Mouse (Mus musculus) liver, embryonic 11.5 days (tissue): ENCODE data around the gene LTO1. TPM values are rescaled to one million over a fixed set of nuclear protein-coding genes. Genes with fewer than 3 reads are reported as not detected.

Experiments
- ATAC-seq: fragments of 200-750 bp; cut with Nextera tagmentation; replicated peaks from 2 replicates; pipeline ENCODE4 v1.8.0; 2017; ENCODE audit warnings: moderate number of reproducible peaks, mild to moderate bottlenecking, moderate TSS enrichment, moderate library complexity; ENCODE audit not compliant: low FRiP score
- DNase-seq: peaks from one replicate; pipeline ENCODE4 v3.0.0-alpha.2; 2017; ENCODE audit warnings: low spot score
- H3K27ac ChIP-seq: fragments of 300-500 bp; sonication (generic); 2 replicates; pipeline ENCODE4 v1.5.1; 2014; ENCODE audit warnings: mild to moderate bottlenecking, low read depth, low read length, control low read depth
- H3K27me3 ChIP-seq: fragments of 300-500 bp; sonication (generic); replicated peaks from 2 replicates; pipeline ENCODE4 v1.6.1; 2014; ENCODE audit warnings: low read length, mixed read lengths; ENCODE audit not compliant: control insufficient read depth, insufficient read depth
- H3K36me3 ChIP-seq: fragments of 300-500 bp; sonication (generic); 2 replicates; pipeline ENCODE4 v1.6.1; 2014; ENCODE audit warnings: mild to moderate bottlenecking, low read length, moderate library complexity, mixed read lengths; ENCODE audit not compliant: control insufficient read depth, insufficient read depth
- H3K4me1 ChIP-seq: fragments of 300-500 bp; sonication (generic); replicated peaks from 2 replicates; pipeline ENCODE4 v1.6.1; 2014; ENCODE audit warnings: low read length, mixed read lengths; ENCODE audit not compliant: control insufficient read depth, insufficient read depth
- H3K4me2 ChIP-seq: fragments of 300-500 bp; sonication (generic); 2 replicates; pipeline ENCODE4 v1.6.1; 2014; ENCODE audit warnings: mild to moderate bottlenecking, control low read depth, moderate library complexity
- H3K4me3 ChIP-seq: fragments of 300-500 bp; sonication (generic); 2 replicates; pipeline ENCODE4 v1.5.1; 2014; ENCODE audit warnings: low read depth, low read length, control low read depth
- H3K9ac ChIP-seq: fragments of 300-500 bp; sonication (generic); 2 replicates; pipeline ENCODE4 v1.6.1; 2014; ENCODE audit warnings: low read depth, low read length, control low read depth
- H3K9me3 ChIP-seq: fragments of 300-500 bp; sonication (generic); 2 replicates; pipeline ENCODE4 v1.6.1; 2016; ENCODE audit warnings: low read length, inconsistent platforms, mixed read lengths; ENCODE audit not compliant: control insufficient read depth
- WGBS: fragments of 180-500 bp; shearing (Covaris S2); extraction: QIAGEN DNeasy Blood & Tissue Kit; methylation state at CpG from one replicate; pipeline ENCODE4 v1.1.7; 2014; 5-methylcytosine and 5-hydroxymethylcytosine counted together
- polyA plus RNA-seq: library from polyadenylated mRNA; unstranded; fragments of >200 nt; fragmentation: Nextera tagmentation; extraction: Ambion mirVana; gene quantifications from 2 replicates; pipeline ENCODE4 v1.2.1, GENCODE M21; 2014

Gene LTO1
- polyA plus RNA-seq, 1 experiment from 2014 or later: 16.2 TPM

GRCm38 (mm10) chr7:144958509-144959395, 43.9 kb downstream of the LTO1 start:
- no peak overlapping the region for H3K4me2 ChIP-seq
- no peak overlapping the region for H3K4me3 ChIP-seq
- WGBS: 51% methylated on average over 12 of the region's 12 CpGs
- H3K27me3 ChIP-seq: no peaks in the 10 kb centered on the region
- H3K27ac ChIP-seq: no peak overlapping the region
- 0 out of 2 replicates have a peak, but pooled peaks cover 3% of the 10 kb centered on the region for H3K4me1 ChIP-seq
- ATAC-seq: no peak
- no peaks in the 10 kb centered on the region for H3K36me3 ChIP-seq
- no peaks in the 10 kb centered on the region for H3K9me3 ChIP-seq
- no peak for DNase-seq
- H3K9ac ChIP-seq: no peak overlapping the region

- no peaks in the 10 kb centered on the region for H3K27me3 ChIP-seq
- no peak overlapping the region for H3K4me3 ChIP-seq
- WGBS: 71% methylated on average over 1 of the region's 1 CpGs
- no peaks in the 10 kb centered on the region for H3K9me3 ChIP-seq
- H3K4me2 ChIP-seq: no peak overlapping the region
- H3K4me1 ChIP-seq: peaks cover 3% of the 10 kb centered on the region; the same call in 1 of the 2 replicates
- H3K9ac ChIP-seq: no peak overlapping the region
- H3K36me3 ChIP-seq: no peaks in the 10 kb centered on the region
- DNase-seq (no peak), ATAC-seq (no peak)
- no peak overlapping the region for H3K27ac ChIP-seq
Observed at GRCm38 (mm10) chr7:144963911-144964310, 49.0 kb downstream of the LTO1 start.

GRCm38 (mm10) chr7:144964316-144964715, 49.4 kb downstream of the LTO1 start:
- DNase-seq (no peak), ATAC-seq (no peak)

GRCm38 (mm10) chr7:144965893-144966292, 51.0 kb downstream of the LTO1 start:
- no peak for ATAC-seq
- no peaks in the 10 kb centered on the region for H3K36me3 ChIP-seq
- WGBS: 65% methylated on average over 5 of the region's 5 CpGs

More at GRCm38 (mm10) chr7:144964316-144964715, 49.4 kb downstream of the LTO1 start:
- 56% methylated on average over 4 of the region's 4 CpGs for WGBS
- Histone ChIP-seq H3K36me3 (no peaks in the 10 kb centered on the region), H3K27me3 (no peaks in the 10 kb centered on the region), H3K4me3 (no peak overlapping the region), H3K4me1 (peaks cover 3% of the 10 kb centered on the region; the same call in 1 of the 2 replicates), H3K27ac (no peak overlapping the region), H3K9me3 (no peaks in the 10 kb centered on the region), H3K9ac (no peak overlapping the region), H3K4me2 (no peak overlapping the region)

GRCm38 (mm10) chr7:144970997-144971768, 56.3 kb downstream of the LTO1 start:
- H3K9ac ChIP-seq: no peak overlapping the region
- no peaks in the 10 kb centered on the region for H3K27me3 ChIP-seq
- no peaks in the 10 kb centered on the region for H3K9me3 ChIP-seq
- no peak overlapping the region for H3K4me2 ChIP-seq
- no peaks in the 10 kb centered on the region for H3K4me1 ChIP-seq
- DNase-seq (no peak), ATAC-seq (no peak)
- WGBS: 66% methylated on average over 8 of the region's 8 CpGs
- H3K27ac ChIP-seq: no peak overlapping the region
- no peak overlapping the region for H3K4me3 ChIP-seq
- no peaks in the 10 kb centered on the region for H3K36me3 ChIP-seq

More at GRCm38 (mm10) chr7:144965893-144966292, 51.0 kb downstream of the LTO1 start:
- H3K9ac ChIP-seq: no peak overlapping the region
- H3K9me3 ChIP-seq: no peaks in the 10 kb centered on the region
- H3K27me3 ChIP-seq: no peaks in the 10 kb centered on the region
- H3K27ac ChIP-seq: no peak overlapping the region
- no peak overlapping the region for H3K4me2 ChIP-seq
- no peak for DNase-seq
- H3K4me3 ChIP-seq: no peak overlapping the region
- H3K4me1 ChIP-seq: peaks cover 3% of the 10 kb centered on the region; the same call in 1 of the 2 replicates

GRCm38 (mm10) chr7:144971769-144972168, 56.9 kb downstream of the LTO1 start:
- 28% methylated on average over 2 of the region's 2 CpGs for WGBS
- no peaks in the 10 kb centered on the region for H3K36me3 ChIP-seq
- H3K4me2 ChIP-seq: no peak overlapping the region
- H3K27me3 ChIP-seq: no peaks in the 10 kb centered on the region
- no peaks in the 10 kb centered on the region for H3K4me1 ChIP-seq
- H3K9me3 ChIP-seq: no peaks in the 10 kb centered on the region
- H3K4me3 ChIP-seq: no peak overlapping the region
- H3K27ac ChIP-seq: no peak overlapping the region
- DNase-seq (no peak), ATAC-seq (no peak)
- H3K9ac ChIP-seq: no peak overlapping the region

- no peak for DNase-seq
- WGBS: 76% methylated on average over 8 of the region's 8 CpGs
- no peak for ATAC-seq
Observed at GRCm38 (mm10) chr7:144973461-144973860, 58.6 kb downstream of the LTO1 start.

GRCm38 (mm10) chr7:144977121-144977520, 62.2 kb downstream of the LTO1 start:
- DNase-seq (no peak), ATAC-seq (no peak)
- Histone ChIP-seq H3K9ac (no peak overlapping the region), H3K27me3 (no peaks in the 10 kb centered on the region), H3K9me3 (no peaks in the 10 kb centered on the region), H3K4me3 (no peak overlapping the region), H3K4me1 (no peaks in the 10 kb centered on the region), H3K27ac (no peak overlapping the region), H3K4me2 (no peak overlapping the region), H3K36me3 (no peaks in the 10 kb centered on the region)
- 64% methylated on average over 2 of the region's 2 CpGs for WGBS

More at GRCm38 (mm10) chr7:144973461-144973860, 58.6 kb downstream of the LTO1 start:
- Histone ChIP-seq H3K4me2 (no peak overlapping the region), H3K27ac (no peak overlapping the region), H3K9me3 (no peaks in the 10 kb centered on the region), H3K36me3 (no peaks in the 10 kb centered on the region), H3K27me3 (no peaks in the 10 kb centered on the region), H3K4me3 (no peak overlapping the region), H3K4me1 (no peaks in the 10 kb centered on the region), H3K9ac (no peak overlapping the region)
